Mouse (Mus musculus): ENCODE measurements around the gene Abtb1. TPM values are rescaled to one million over a fixed set of nuclear protein-coding genes. Genes with fewer than 3 reads are reported as not detected.

The Abtb1 gene
- polyA plus RNA-seq, 1 experiment, result 21.3 TPM

DNA sequence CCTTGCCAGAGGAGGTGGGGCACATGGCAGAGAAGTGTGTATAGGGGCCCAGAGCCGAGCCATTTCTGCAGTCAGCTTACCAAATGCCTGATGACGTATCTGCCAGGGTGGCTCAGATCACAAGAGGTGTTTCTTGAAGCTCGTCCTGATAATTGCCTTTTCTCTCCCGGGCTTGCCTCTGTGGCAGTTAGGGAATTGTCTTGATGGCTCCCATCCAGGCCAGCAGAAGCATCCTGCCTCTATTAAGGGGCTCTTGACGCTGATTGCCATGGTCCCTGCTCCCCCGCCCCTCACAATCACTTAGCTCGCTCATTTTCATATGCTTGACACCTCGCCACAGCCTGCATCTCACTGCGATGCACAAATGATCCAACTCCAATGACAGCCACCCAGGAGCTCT lies 50.5 kb downstream of the Abtb1 start:
- Histone ChIP-seq H3K36me3 (ENCODE audit: control insufficient read depth) (peaks cover 78% of the 10 kb centered on the region), H3K9me3 (ENCODE audit: control insufficient read depth, low read length) (no peaks in the 10 kb centered on the region), H3K4me1 (ENCODE audit: control insufficient read depth) (peaks cover 47% of the 10 kb centered on the region), H3K27me3 (ENCODE audit: control insufficient read depth) (no peaks in the 10 kb centered on the region), H3K4me3 (replicated peaks) (no peak overlapping the region)
- TF ChIP-seq TAL1 (IDR thresholded peaks at IDR 0.05; ENCODE audit: low read length) (no peak), GATA1 (IDR thresholded peaks at IDR 0.05; ENCODE audit: low read length) (no peak)

GRCm38 (mm10) chr6:88788219-88788618 lies 53.6 kb downstream of the Abtb1 start:
- H3K36me3 ChIP-seq (ENCODE audit: control insufficient read depth), result peaks cover 92% of the 10 kb centered on the region
- TF ChIP-seq TAL1 (IDR thresholded peaks at IDR 0.05; ENCODE audit: low read length) (no peak), GATA1 (IDR thresholded peaks at IDR 0.05; ENCODE audit: low read length) (no peak)

GRCm38 (mm10) chr6:88787496-88787895 lies 54.3 kb downstream of the Abtb1 start:
- peaks cover 81% of the 10 kb centered on the region for H3K4me1 ChIP-seq (ENCODE audit: control insufficient read depth)

More at GRCm38 (mm10) chr6:88788219-88788618, 53.6 kb downstream of the Abtb1 start:
- no peaks in the 10 kb centered on the region for H3K27me3 ChIP-seq (ENCODE audit: control insufficient read depth)
- H3K9me3 ChIP-seq (ENCODE audit: control insufficient read depth, low read length), result no peaks in the 10 kb centered on the region
- H3K4me1 ChIP-seq (ENCODE audit: control insufficient read depth), result peaks cover 76% of the 10 kb centered on the region
- no peak overlapping the region for H3K4me3 ChIP-seq (replicated peaks)

DNA sequence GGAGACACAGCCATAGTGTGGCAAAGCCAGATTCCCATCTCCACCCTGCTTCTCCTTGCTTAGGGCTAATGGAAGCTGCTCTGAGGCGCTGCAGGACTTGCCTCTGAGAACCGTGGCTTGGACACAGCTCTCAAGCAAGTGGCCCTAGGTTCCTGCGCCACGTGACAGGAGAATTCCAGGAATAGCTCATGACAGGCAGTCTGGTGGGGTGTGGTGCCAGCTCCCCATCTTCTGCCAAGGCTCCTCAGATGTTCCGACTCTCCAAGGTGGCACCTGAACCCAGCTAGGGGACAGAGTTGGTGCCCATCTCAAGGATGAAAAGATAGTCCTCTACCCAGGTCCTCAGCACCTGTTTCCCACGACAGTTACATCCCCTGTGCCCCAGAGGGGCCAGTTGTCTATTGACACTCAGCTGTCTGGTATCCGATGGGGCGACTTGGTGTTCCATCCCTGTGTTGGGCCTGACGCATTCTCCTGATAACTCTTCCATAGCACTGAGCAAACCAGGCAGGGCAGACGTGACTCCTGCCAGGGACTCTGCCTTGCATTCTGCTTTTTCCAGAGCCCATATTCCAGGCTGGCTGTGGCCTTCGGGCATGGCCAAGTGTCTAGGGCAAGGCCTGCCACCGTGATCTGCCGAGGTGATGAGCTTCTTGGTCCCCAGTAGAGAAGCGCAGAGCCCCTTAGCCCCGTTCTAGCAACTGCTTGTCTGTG lies 54.9 kb downstream of the Abtb1 start:
- Histone ChIP-seq H3K4me1 (ENCODE audit: control insufficient read depth) (peaks cover 83% of the 10 kb centered on the region), H3K36me3 (ENCODE audit: control insufficient read depth) (peaks cover 92% of the 10 kb centered on the region), H3K4me3 (replicated peaks) (no peak overlapping the region), H3K9me3 (ENCODE audit: control insufficient read depth, low read length) (no peaks in the 10 kb centered on the region), H3K27me3 (ENCODE audit: control insufficient read depth) (no peaks in the 10 kb centered on the region)
- TF ChIP-seq GATA1 (IDR thresholded peaks at IDR 0.05; ENCODE audit: low read length) (no peak), TAL1 (IDR thresholded peaks at IDR 0.05; ENCODE audit: low read length) (no peak)

More at GRCm38 (mm10) chr6:88787496-88787895, 54.3 kb downstream of the Abtb1 start:
- H3K9me3 ChIP-seq (ENCODE audit: control insufficient read depth, low read length), result no peaks in the 10 kb centered on the region
- H3K4me3 ChIP-seq (replicated peaks), result no peak overlapping the region
- H3K27me3 ChIP-seq (ENCODE audit: control insufficient read depth), result no peaks in the 10 kb centered on the region
- TF ChIP-seq TAL1 (IDR thresholded peaks at IDR 0.05; ENCODE audit: low read length) (no peak), GATA1 (IDR thresholded peaks at IDR 0.05; ENCODE audit: low read length) (no peak)
- peaks cover 92% of the 10 kb centered on the region for H3K36me3 ChIP-seq (ENCODE audit: control insufficient read depth)

Other genes with a start within 250 kb of the Abtb1 start
- gene Kbtbd12, start 204.0 kb downstream of the Abtb1 start, polyA plus RNA-seq (2012), result not detected in 2 replicates
- 28.7 and 42.4 TPM in 2 replicates for gene Mgll, start 117.6 kb downstream of the Abtb1 start, polyA plus RNA-seq (2012)
- 0.18 and 0.28 TPM in 2 replicates for gene Podxl2, start 33.1 kb upstream of the Abtb1 start, polyA plus RNA-seq (2012)
- gene Mcm2, start 56.8 kb upstream of the Abtb1 start, polyA plus RNA-seq (2012), result 101 and 128 TPM in 2 replicates
- gene Tpra1, start 60.3 kb upstream of the Abtb1 start, polyA plus RNA-seq (2012), result 39.5 and 40.0 TPM in 2 replicates